Mouse (Mus musculus) stomach, postnatal 0 days (tissue): Measurements from ENCODE around the gene Ccl17. TPM values are rescaled to one million over a fixed set of nuclear protein-coding genes. Genes with fewer than 3 reads are reported as not detected.

Experiments used
- ATAC-seq: fragments of 200-750 bp; cut with Nextera tagmentation; 2 replicates; pipeline ENCODE4 v1.8.0; 2017; ENCODE audit not compliant: low FRiP score, low TSS enrichment
- DNase-seq: peaks from one replicate; pipeline ENCODE4 v3.0.0-alpha.2; 2016; ENCODE audit warnings: low spot score
- H3K27ac ChIP-seq: fragments of 300-500 bp; sonication (generic); replicated peaks from 2 replicates; pipeline ENCODE4 v1.5.1; 2014; ENCODE audit warnings: mild to moderate bottlenecking, control low read depth
- H3K27me3 ChIP-seq: fragments of 300-500 bp; sonication (generic); 2 replicates; pipeline ENCODE4 v1.6.1; 2014; ENCODE audit warnings: low read length; ENCODE audit not compliant: control insufficient read depth, insufficient read depth
- H3K36me3 ChIP-seq: fragments of 300-500 bp; sonication (generic); 2 replicates; pipeline ENCODE4 v1.6.1; 2014; ENCODE audit warnings: low read length, mixed read lengths; ENCODE audit not compliant: control insufficient read depth, insufficient read depth
- H3K4me1 ChIP-seq: fragments of 300-500 bp; sonication (generic); replicated peaks from 2 replicates; pipeline ENCODE4 v1.6.1; 2014; ENCODE audit warnings: antibody characterized with exemption; ENCODE audit not compliant: control insufficient read depth, insufficient read depth
- H3K4me2 ChIP-seq: fragments of 300-500 bp; sonication (generic); replicated peaks from 2 replicates; pipeline ENCODE4 v1.6.1; 2014; ENCODE audit warnings: low read depth, mild to moderate bottlenecking, control low read depth, moderate library complexity
- H3K4me3 ChIP-seq: fragments of 300-500 bp; sonication (generic); 2 replicates; pipeline ENCODE4 v1.5.1; 2014; ENCODE audit warnings: low read depth, low read length, control low read depth
- H3K9ac ChIP-seq: fragments of 300-500 bp; sonication (generic); 2 replicates; pipeline ENCODE4 v1.6.1; 2014; ENCODE audit warnings: mild to moderate bottlenecking, low read length, control low read depth, mixed read lengths
- H3K9me3 ChIP-seq: fragments of 300-500 bp; sonication (generic); 2 replicates; pipeline ENCODE4 v1.6.1; 2016; ENCODE audit warnings: low read length; ENCODE audit not compliant: control insufficient read depth
- CTCF ChIP-seq: IDR thresholded peaks from 2 replicates; pipeline ENCODE4 v1.5.1; 2016; ENCODE audit warnings: antibody characterized with exemption, low read depth, mild to moderate bottlenecking, moderate library complexity
- EP300 ChIP-seq: optimal IDR thresholded peaks from 2 replicates; pipeline ENCODE3; 2016; ENCODE audit warnings: antibody characterized with exemption
- WGBS: fragments of 180-500 bp; shearing (Covaris S2); extraction: QIAGEN DNeasy Blood & Tissue Kit; methylation state at CpG from one replicate; pipeline ENCODE4 v1.1.7; 2014; 5-methylcytosine and 5-hydroxymethylcytosine counted together
- polyA plus RNA-seq: library from polyadenylated mRNA; unstranded; fragments of >200 nt; fragmentation: Nextera tagmentation; extraction: Ambion mirVana; gene quantifications from 2 replicates; pipeline ENCODE4 v1.2.1, GENCODE M21; 2015

The Ccl17 gene
- polyA plus RNA-seq, 1 experiment from 2014 or later = 0.55 TPM

GRCm38 (mm10) chr8:94780491-94781154, 29.6 kb upstream of the Ccl17 start:
- H3K4me2 ChIP-seq = no peak overlapping the region
- no peak overlapping the region for H3K9ac ChIP-seq
- TF ChIP-seq CTCF (no peak), EP300 (no peak)
- H3K27me3 ChIP-seq = no peaks in the 10 kb centered on the region
- H3K4me1 ChIP-seq = no peaks in the 10 kb centered on the region; the same call in 1 of the 2 replicates
- no peak overlapping the region for H3K4me3 ChIP-seq
- ATAC-seq = no peak
- peak overlapping the region; percentile 53; the same call in 1 of the 2 replicates for H3K27ac ChIP-seq
- H3K36me3 ChIP-seq = no peaks in the 10 kb centered on the region
- WGBS = 84% methylated on average over 21 of the region's 21 CpGs
- no peaks in the 10 kb centered on the region for H3K9me3 ChIP-seq
- no peak for DNase-seq

- Histone ChIP-seq H3K4me3 (no peak overlapping the region), H3K9ac (no peak overlapping the region), H3K4me1 (no peaks in the 10 kb centered on the region; the same call in 1 of the 2 replicates), H3K4me2 (no peak overlapping the region), H3K9me3 (no peaks in the 10 kb centered on the region), H3K27me3 (no peaks in the 10 kb centered on the region), H3K36me3 (no peaks in the 10 kb centered on the region), H3K27ac (peak overlapping the region; percentile 75)
- ATAC-seq (peak; percentile 18), DNase-seq (peak; percentile 37)
- 50% methylated on average over 7 of the region's 7 CpGs for WGBS
- TF ChIP-seq CTCF (no peak), EP300 (no peak)
Observed at GRCm38 (mm10) chr8:94781155-94781837, 29.0 kb upstream of the Ccl17 start.

- no peaks in the 10 kb centered on the region for H3K27me3 ChIP-seq
- ATAC-seq (peak; percentile 83), DNase-seq (peak; percentile 89)
- no peak overlapping the region for H3K9ac ChIP-seq
- peak overlapping the region; percentile 75 for H3K27ac ChIP-seq
- no peaks in the 10 kb centered on the region for H3K36me3 ChIP-seq
- WGBS = 10% methylated on average over 11 of the region's 11 CpGs
- peak overlapping the region; percentile 23; the same call in 1 of the 2 replicates for H3K4me2 ChIP-seq
- H3K4me3 ChIP-seq = no peak overlapping the region
- H3K9me3 ChIP-seq = no peaks in the 10 kb centered on the region
- no peaks in the 10 kb centered on the region; the same call in 1 of the 2 replicates for H3K4me1 ChIP-seq
- TF ChIP-seq EP300 (no peak), CTCF (no peak)
Observed at GRCm38 (mm10) chr8:94781838-94782235, 28.4 kb upstream of the Ccl17 start.

GRCm38 (mm10) chr8:94783890-94784289, 26.4 kb upstream of the Ccl17 start:
- ATAC-seq = no peak
- DNase-seq = no peak
- H3K4me1 ChIP-seq = no peaks in the 10 kb centered on the region; the same call in 1 of the 2 replicates
- no peak overlapping the region for H3K9ac ChIP-seq
- TF ChIP-seq CTCF (no peak), EP300 (no peak)
- WGBS = 74% methylated on average over 4 of the region's 4 CpGs
- H3K4me2 ChIP-seq = no peak overlapping the region
- no peak overlapping the region for H3K27ac ChIP-seq
- H3K36me3 ChIP-seq = no peaks in the 10 kb centered on the region
- no peaks in the 10 kb centered on the region for H3K9me3 ChIP-seq
- no peaks in the 10 kb centered on the region for H3K27me3 ChIP-seq
- H3K4me3 ChIP-seq = no peak overlapping the region

GRCm38 (mm10) chr8:94785247-94785985, 24.8 kb upstream of the Ccl17 start:
- Histone ChIP-seq H3K27ac (peak overlapping the region; percentile 78), H3K36me3 (no peaks in the 10 kb centered on the region), H3K9me3 (no peaks in the 10 kb centered on the region), H3K4me2 (no peak overlapping the region), H3K27me3 (no peaks in the 10 kb centered on the region), H3K9ac (0 out of 2 replicates have a peak overlapping the region, but pooled peaks have one; percentile 4), H3K4me1 (no peaks in the 10 kb centered on the region; the same call in 1 of the 2 replicates), H3K4me3 (no peak overlapping the region)
- ATAC-seq = peak; percentile 56
- TF ChIP-seq CTCF (peak; percentile 63), EP300 (no peak)
- DNase-seq = peak; percentile 74
- WGBS = 47% methylated on average over 12 of the region's 12 CpGs
